Mouse (Mus musculus) limb, embryonic 12.5 days (tissue): ENCODE results near the gene Ninj2. TPM values are rescaled to one million over a fixed set of nuclear protein-coding genes. Genes with fewer than 3 reads are reported as not detected.

Experiments used
- ATAC-seq: fragments of 200-750 bp; cut with Nextera tagmentation; 2 replicates; pipeline ENCODE4 v1.8.0; 2017; ENCODE audit warnings: low read depth, moderate TSS enrichment; ENCODE audit not compliant: insufficient number of reproducible peaks, insufficient read depth, low FRiP score, low TSS enrichment
- H3K27ac ChIP-seq: fragments of 300-500 bp; sonication (generic); 2 replicates; pipeline ENCODE4 v1.5.1; 2016; ENCODE audit warnings: mild to moderate bottlenecking, moderate library complexity
- H3K27me3 ChIP-seq: fragments of 300-500 bp; sonication (generic); 2 replicates; pipeline ENCODE4 v1.6.1; 2016; ENCODE audit warnings: mild to moderate bottlenecking, moderate library complexity
- H3K36me3 ChIP-seq: fragments of 300-500 bp; sonication (generic); 2 replicates; pipeline ENCODE4 v1.6.1; 2016; ENCODE audit warnings: mild to moderate bottlenecking, moderate library complexity
- H3K4me1 ChIP-seq: fragments of 300-500 bp; sonication (generic); replicated peaks from 2 replicates; pipeline ENCODE4 v1.6.1; 2016
- H3K4me2 ChIP-seq: fragments of 300-500 bp; sonication (generic); 2 replicates; pipeline ENCODE4 v1.6.1; 2016; ENCODE audit warnings: mild to moderate bottlenecking, moderate library complexity
- H3K4me3 ChIP-seq: fragments of 300-500 bp; sonication (generic); replicated peaks from 2 replicates; pipeline ENCODE4 v1.5.1; 2016; ENCODE audit warnings: mild to moderate bottlenecking
- H3K9ac ChIP-seq: fragments of 300-500 bp; sonication (generic); replicated peaks from 2 replicates; pipeline ENCODE4 v1.6.1; 2016; ENCODE audit warnings: mild to moderate bottlenecking, moderate library complexity
- H3K9me3 ChIP-seq: fragments of 300-500 bp; sonication (generic); 2 replicates; pipeline ENCODE4 v1.6.1; 2016; ENCODE audit warnings: mild to moderate bottlenecking, moderate library complexity
- WGBS: fragments of 180-500 bp; shearing (Covaris S2); methylation state at CpG from one replicate; pipeline ENCODE4 v1.1.7; 2016; 5-methylcytosine and 5-hydroxymethylcytosine counted together
- polyA plus RNA-seq: library from polyadenylated mRNA; unstranded; fragments of >200 nt; fragmentation: Nextera tagmentation; extraction: Ambion mirVana; gene quantifications from 2 replicates; pipeline ENCODE4 v1.2.1, GENCODE M21; 2016

The Ninj2 gene
- polyA plus RNA-seq, 1 experiment from 2014 or later, result not detected

DNA sequence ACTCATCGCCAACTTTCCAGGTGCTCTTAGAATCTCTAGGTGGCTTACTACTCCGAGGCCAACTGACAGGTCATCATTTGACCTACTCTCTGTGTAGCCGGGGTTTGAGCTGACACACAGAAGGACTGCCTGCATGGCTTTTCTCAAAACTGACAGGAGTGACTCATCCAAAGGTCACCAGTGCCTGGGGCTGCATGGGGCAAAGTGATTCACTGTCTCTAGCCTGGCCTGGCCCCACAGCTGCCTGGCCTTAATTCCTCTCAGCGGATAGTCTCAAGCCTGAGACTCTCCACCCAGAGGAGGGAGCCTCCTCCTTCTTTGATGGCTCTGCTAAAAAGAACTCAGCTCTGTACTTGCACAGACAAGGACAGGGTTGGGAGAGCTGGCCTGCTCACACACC, 97.8 kb downstream of the Ninj2 start:
- no peak overlapping the region for H3K4me2 ChIP-seq
- peaks cover 8% of the 10 kb centered on the region; the same call in 1 of the 2 replicates for H3K27me3 ChIP-seq
- H3K27ac ChIP-seq, result no peak overlapping the region
- no peak overlapping the region for H3K4me3 ChIP-seq
- no peaks in the 10 kb centered on the region for H3K9me3 ChIP-seq
- H3K9ac ChIP-seq, result no peak overlapping the region
- ATAC-seq, result no peak
- peaks cover 22% of the 10 kb centered on the region for H3K4me1 ChIP-seq
- H3K36me3 ChIP-seq, result no peaks in the 10 kb centered on the region
- 56% methylated on average over 4 of the region's 4 CpGs for WGBS

GRCm38 (mm10) chr6:120191396-120192170, 98.4 kb downstream of the Ninj2 start:
- H3K27me3 ChIP-seq, result peaks cover 8% of the 10 kb centered on the region; the same call in 1 of the 2 replicates
- WGBS, result 50% methylated on average over 7 of the region's 7 CpGs
- H3K4me3 ChIP-seq, result no peak overlapping the region
- no peak overlapping the region for H3K4me2 ChIP-seq
- no peak for ATAC-seq
- H3K9me3 ChIP-seq, result no peaks in the 10 kb centered on the region
- H3K9ac ChIP-seq, result no peak overlapping the region
- no peak overlapping the region for H3K27ac ChIP-seq
- H3K4me1 ChIP-seq, result peaks cover 22% of the 10 kb centered on the region
- no peaks in the 10 kb centered on the region for H3K36me3 ChIP-seq

GRCm38 (mm10) chr6:120192211-120192870, 99.2 kb downstream of the Ninj2 start:
- ATAC-seq, result no peak
- no peak overlapping the region for H3K27ac ChIP-seq
- no peak overlapping the region for H3K4me3 ChIP-seq
- 32% methylated on average over 14 of the region's 15 CpGs for WGBS
- H3K36me3 ChIP-seq, result no peaks in the 10 kb centered on the region
- H3K9me3 ChIP-seq, result no peaks in the 10 kb centered on the region
- H3K9ac ChIP-seq, result no peak overlapping the region
- peak overlapping the region; percentile 13; the same call in 1 of the 2 replicates for H3K4me2 ChIP-seq
- peaks cover 8% of the 10 kb centered on the region; the same call in 1 of the 2 replicates for H3K27me3 ChIP-seq
- peaks cover 19% of the 10 kb centered on the region for H3K4me1 ChIP-seq

DNA sequence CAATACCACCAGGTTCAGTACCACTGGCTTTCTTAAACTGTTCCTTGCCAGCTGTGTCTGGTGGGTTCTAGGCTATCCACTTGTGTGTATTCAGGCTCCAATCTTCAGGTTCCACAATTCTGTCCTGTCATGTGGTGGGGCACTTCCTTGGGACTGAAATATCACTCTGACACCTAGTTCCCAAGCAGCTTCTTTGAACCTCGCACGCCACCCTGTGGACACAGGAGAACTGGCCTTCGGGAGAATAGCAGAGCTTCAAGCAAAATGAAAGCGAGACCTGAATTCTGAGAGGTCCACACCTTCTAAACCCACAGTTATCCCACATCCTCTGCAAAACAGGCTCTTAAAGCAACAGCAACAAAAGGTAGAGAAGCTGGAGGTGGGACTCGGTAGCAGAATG, 100.0 kb downstream of the Ninj2 start:
- H3K4me3 ChIP-seq, result no peak overlapping the region
- H3K27ac ChIP-seq, result no peak overlapping the region
- WGBS, result 28% methylated on average over 5 of the region's 5 CpGs
- no peaks in the 10 kb centered on the region for H3K9me3 ChIP-seq
- peaks cover 11% of the 10 kb centered on the region for H3K4me1 ChIP-seq
- no peaks in the 10 kb centered on the region for H3K36me3 ChIP-seq
- no peak overlapping the region for H3K9ac ChIP-seq
- peaks cover 8% of the 10 kb centered on the region; the same call in 1 of the 2 replicates for H3K27me3 ChIP-seq
- no peak for ATAC-seq
- no peak overlapping the region for H3K4me2 ChIP-seq

DNA sequence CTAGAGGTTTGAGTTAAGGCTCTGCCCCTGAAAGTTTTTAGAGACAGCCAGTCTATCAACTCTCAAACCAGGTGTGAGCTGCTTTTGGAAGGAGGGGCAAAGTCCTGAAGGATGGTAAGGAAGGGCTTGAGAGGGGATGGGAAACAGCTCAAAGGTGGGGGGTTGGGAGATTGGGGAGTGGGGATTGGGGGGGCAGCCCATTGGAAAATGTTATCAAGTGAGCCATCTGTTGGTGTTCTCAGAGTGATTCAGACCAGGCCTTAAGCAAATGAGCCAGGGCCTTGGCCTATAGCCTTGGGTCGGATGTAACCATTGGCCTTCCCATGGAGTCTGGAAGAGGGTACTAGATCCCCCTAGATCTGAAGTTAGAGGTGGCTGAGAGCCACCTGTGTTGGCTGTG, 100.6 kb downstream of the Ninj2 start:
- Histone ChIP-seq H3K4me1 (peaks cover 5% of the 10 kb centered on the region), H3K9ac (no peak overlapping the region), H3K4me3 (no peak overlapping the region), H3K27me3 (peaks cover 8% of the 10 kb centered on the region; the same call in 1 of the 2 replicates), H3K4me2 (no peak overlapping the region), H3K9me3 (no peaks in the 10 kb centered on the region), H3K36me3 (no peaks in the 10 kb centered on the region), H3K27ac (no peak overlapping the region)
- ATAC-seq, result no peak
- 60% methylated on average over 1 of the region's 1 CpGs for WGBS

DNA sequence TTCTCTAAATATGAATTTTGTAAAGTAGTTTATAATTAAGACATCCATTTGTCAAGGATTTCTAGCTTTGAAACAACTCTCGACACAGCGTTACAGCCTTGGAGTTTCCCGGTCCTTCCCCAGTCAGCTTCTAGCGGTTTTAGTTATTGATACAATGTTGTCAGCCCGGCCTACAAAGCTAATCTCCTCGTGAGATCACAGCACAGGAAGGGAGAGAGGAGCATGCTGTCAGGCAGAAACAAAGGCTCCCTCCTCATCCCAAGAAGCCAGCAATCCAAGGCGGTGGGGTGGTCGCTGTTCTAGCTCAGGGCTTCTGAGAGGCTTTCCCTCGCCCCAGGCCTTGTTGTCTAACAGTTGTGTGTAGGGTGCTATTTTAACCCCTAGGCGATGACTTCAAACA, 101.2 kb downstream of the Ninj2 start:
- ATAC-seq, result no peak
- WGBS, result 40% methylated on average over 10 of the region's 10 CpGs

DNA sequence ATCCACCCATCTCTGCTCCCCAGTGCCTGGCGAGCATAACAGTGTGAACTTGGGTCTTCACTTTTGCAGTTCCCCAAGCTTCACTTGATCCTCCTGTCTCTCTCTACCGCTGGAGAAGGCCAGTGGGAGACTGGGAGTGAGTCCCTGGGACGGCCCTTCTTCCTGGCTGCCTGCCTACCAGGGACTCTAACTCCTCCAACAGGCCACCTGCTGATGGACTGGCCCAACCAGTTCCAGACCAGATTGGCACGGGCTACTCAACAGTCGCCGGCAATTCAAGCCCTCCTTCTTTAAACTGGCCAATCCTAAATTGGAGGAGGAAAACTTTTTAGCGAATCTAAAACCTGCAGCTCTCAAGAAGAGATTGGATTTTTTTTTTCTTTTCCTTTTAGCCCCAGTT, 101.8 kb downstream of the Ninj2 start:
- 21% methylated on average over 7 of the region's 7 CpGs for whole genome bisulfite sequencing
- peaks cover 8% of the 10 kb centered on the region; the same call in 1 of the 2 replicates for H3K27me3 ChIP-seq
- no peaks in the 10 kb centered on the region for H3K9me3 ChIP-seq
- no peak for ATAC-seq
- H3K36me3 ChIP-seq, result no peaks in the 10 kb centered on the region
- H3K9ac ChIP-seq, result no peak overlapping the region
- H3K4me2 ChIP-seq, result no peak overlapping the region
- H3K4me3 ChIP-seq, result no peak overlapping the region
- H3K4me1 ChIP-seq, result peaks cover 10% of the 10 kb centered on the region
- no peak overlapping the region for H3K27ac ChIP-seq

More for the DNA sequence above, 101.2 kb downstream of the Ninj2 start:
- Histone ChIP-seq H3K4me1 (peaks cover 5% of the 10 kb centered on the region), H3K27ac (no peak overlapping the region), H3K9ac (no peak overlapping the region), H3K4me3 (no peak overlapping the region), H3K4me2 (no peak overlapping the region), H3K9me3 (no peaks in the 10 kb centered on the region), H3K36me3 (no peaks in the 10 kb centered on the region), H3K27me3 (peaks cover 8% of the 10 kb centered on the region; the same call in 1 of the 2 replicates)

DNA sequence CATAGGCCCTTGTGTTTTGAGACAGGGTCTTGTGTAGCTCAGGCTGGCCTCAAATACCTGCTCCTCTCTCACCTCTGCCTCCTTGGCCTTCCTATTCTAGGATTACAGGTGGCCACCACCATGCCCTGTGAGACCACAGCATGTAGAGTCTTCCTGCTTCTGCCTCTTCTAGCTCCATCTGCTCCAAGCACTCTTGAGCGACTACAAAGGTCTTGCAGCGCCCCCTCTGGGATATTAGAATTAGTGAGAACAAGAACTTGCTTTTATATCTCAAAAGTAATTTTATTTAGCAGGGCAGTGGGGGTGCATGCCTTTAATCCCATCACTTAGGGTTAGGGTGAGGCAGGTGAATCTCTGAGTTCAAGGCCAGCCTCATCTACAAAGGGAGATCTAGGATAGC, 103.7 kb downstream of the Ninj2 start:
- ATAC-seq, result no peak
- no peaks in the 10 kb centered on the region for H3K36me3 ChIP-seq
- H3K4me2 ChIP-seq, result no peak overlapping the region
- peaks cover 14% of the 10 kb centered on the region for H3K4me1 ChIP-seq
- H3K27ac ChIP-seq, result no peak overlapping the region
- H3K9me3 ChIP-seq, result no peaks in the 10 kb centered on the region
- peaks cover 8% of the 10 kb centered on the region; the same call in 1 of the 2 replicates for H3K27me3 ChIP-seq
- WGBS, result 34% methylated on average over 2 of the region's 2 CpGs
- H3K9ac ChIP-seq, result no peak overlapping the region
- H3K4me3 ChIP-seq, result no peak overlapping the region

DNA sequence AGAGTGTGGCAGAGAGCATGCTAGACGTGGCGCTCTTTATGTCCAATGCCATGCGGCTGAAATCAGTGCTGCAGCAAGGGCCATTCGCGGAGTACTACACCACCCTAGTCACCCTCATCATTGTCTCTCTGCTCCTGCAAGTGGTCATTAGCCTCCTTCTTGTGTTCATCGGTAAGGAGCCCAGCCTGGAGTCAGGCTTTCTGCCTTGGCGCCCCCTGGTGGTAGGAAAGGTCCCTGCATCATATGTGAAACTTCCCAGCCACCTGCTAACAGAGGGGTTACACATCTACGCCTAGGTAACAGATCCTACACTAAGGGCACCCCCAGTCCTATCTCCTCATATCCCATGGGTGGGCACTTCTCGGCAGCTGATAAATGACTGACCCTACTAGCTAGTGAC, 104.8 kb downstream of the Ninj2 start:
- no peak; the same call in 1 of the 2 replicates for ATAC-seq
- H3K9ac ChIP-seq, result no peak overlapping the region
- H3K4me2 ChIP-seq, result no peak overlapping the region

DNA sequence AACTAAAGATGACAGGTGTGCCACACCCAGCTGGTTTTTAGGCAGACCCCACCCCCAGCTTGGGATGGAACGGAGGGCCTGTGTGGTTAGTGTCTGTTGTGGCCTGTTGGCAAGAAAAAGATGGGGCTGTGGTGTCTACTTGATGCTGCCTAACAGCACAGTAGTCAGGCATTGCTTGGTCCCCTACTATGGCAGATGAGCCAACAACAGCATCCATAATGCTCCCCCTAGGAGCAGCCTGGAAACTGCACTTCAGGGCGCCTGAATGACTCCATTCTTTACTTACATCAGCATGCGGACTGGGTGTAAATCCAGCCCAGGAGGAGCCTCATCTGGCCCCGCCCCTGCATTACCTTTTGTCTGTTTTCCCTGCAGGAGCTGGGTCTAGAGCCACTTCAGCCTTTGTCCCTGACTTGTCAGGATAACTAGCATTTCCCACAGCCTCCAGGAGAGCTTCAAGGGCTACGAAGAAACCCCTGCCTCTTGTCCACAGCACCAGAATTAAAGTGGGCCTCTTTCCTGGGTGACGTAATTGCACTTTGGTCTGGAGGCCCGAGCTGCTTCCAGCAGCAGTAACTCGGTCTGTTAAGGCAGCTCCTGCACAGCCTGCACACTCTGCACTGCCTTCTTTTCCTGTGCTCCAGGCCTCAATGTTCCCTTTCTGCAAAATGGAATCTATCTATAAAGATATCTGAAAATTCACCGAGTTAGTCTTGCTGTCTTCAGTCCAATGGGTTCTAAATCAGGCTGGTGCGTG, 106.7 kb downstream of the Ninj2 start:
- 41% methylated on average over 10 of the region's 10 CpGs for WGBS

More for the DNA sequence above, 104.8 kb downstream of the Ninj2 start:
- Histone ChIP-seq H3K9me3 (no peaks in the 10 kb centered on the region), H3K4me1 (peaks cover 17% of the 10 kb centered on the region), H3K36me3 (no peaks in the 10 kb centered on the region), H3K27me3 (peaks cover 8% of the 10 kb centered on the region; the same call in 1 of the 2 replicates), H3K27ac (no peak overlapping the region), H3K4me3 (no peak overlapping the region)
- WGBS, result 30% methylated on average over 9 of the region's 9 CpGs

DNA sequence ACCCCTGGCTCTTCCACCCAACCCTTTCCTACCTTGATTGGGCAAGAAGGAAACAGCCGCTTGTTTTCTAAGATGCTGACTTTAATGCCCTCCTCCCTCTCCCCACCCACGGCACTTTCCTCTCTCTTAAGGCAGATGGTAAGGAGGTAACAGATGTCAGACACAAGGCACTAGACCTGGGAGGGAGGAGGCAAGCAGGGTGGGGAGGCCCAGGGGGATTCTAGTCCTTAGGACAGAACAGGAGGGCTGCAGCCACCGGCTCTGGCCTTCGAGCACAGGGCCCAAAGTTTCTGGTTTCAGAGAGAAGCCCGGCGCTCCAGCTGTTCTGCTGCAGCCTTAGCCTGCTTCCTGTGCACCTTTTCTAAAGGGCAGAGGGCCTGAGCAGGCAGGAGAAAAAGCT, 108.8 kb downstream of the Ninj2 start:
- Histone ChIP-seq H3K27me3 (no peaks in the 10 kb centered on the region), H3K9me3 (no peaks in the 10 kb centered on the region), H3K4me1 (peaks cover 17% of the 10 kb centered on the region), H3K4me3 (no peak overlapping the region), H3K36me3 (no peaks in the 10 kb centered on the region), H3K9ac (no peak overlapping the region), H3K4me2 (no peak overlapping the region), H3K27ac (peak overlapping the region; percentile 50; the same call in 1 of the 2 replicates)
- ATAC-seq, result no peak
- WGBS, result 25% methylated on average over 6 of the region's 6 CpGs

More for the DNA sequence above, 106.7 kb downstream of the Ninj2 start:
- no peak overlapping the region for H3K4me2 ChIP-seq
- no peak overlapping the region for H3K4me3 ChIP-seq
- H3K27me3 ChIP-seq, result peaks cover 6% of the 10 kb centered on the region; the same call in 1 of the 2 replicates
- H3K4me1 ChIP-seq, result peaks cover 17% of the 10 kb centered on the region
- H3K9ac ChIP-seq, result no peak overlapping the region
- H3K9me3 ChIP-seq, result no peaks in the 10 kb centered on the region
- H3K27ac ChIP-seq, result no peak overlapping the region
- ATAC-seq, result no peak
- no peaks in the 10 kb centered on the region for H3K36me3 ChIP-seq
